Mouse (Mus musculus): ENCODE data around the gene Cpm. TPM values are rescaled to one million over a fixed set of nuclear protein-coding genes. Genes with fewer than 3 reads are reported as not detected.
"Not testable (repeated sequence)": the region's sequence is repeated elsewhere in the genome, so short reads cannot be mapped to it uniquely, and the experiment has no call there.

Gene Cpm
- polyA plus RNA-seq, 1 experiment from 2014 or later: 4.6 TPM

- peaks cover 62% of the 10 kb centered on the region for H3K36me3 ChIP-seq (ENCODE audit: control insufficient read depth, insufficient read depth)
- no peak overlapping the region for H3K27ac ChIP-seq (ENCODE audit: low read length)
- H3K4me2 ChIP-seq (ENCODE audit: low read length): no peak overlapping the region
- no peaks in the 10 kb centered on the region for H3K4me1 ChIP-seq (replicated peaks; ENCODE audit: control insufficient read depth, insufficient read depth, low read length)
- no peak overlapping the region for H3K9ac ChIP-seq (replicated peaks; ENCODE audit: low read depth, low read length)
- H3K9me3 ChIP-seq (ENCODE audit: control insufficient read depth, low read length): no peaks in the 10 kb centered on the region
- WGBS: 97% methylated on average over 10 of the region's 10 CpGs
- no peak for ATAC-seq
- H3K4me3 ChIP-seq (replicated peaks; ENCODE audit: low read length): no peak overlapping the region
- H3K27me3 ChIP-seq (replicated peaks; ENCODE audit: control insufficient read depth, insufficient read depth, low read length): no peaks in the 10 kb centered on the region
These were observed 69.2 kb downstream of the Cpm start for GRCm38 (mm10) chr10:117698313-117699138.

- no peak overlapping the region for H3K9ac ChIP-seq (replicated peaks; ENCODE audit: low read depth, low read length)
- no peaks in the 10 kb centered on the region for H3K27me3 ChIP-seq (replicated peaks; ENCODE audit: control insufficient read depth, insufficient read depth, low read length)
- H3K36me3 ChIP-seq (ENCODE audit: control insufficient read depth, insufficient read depth): peaks cover 58% of the 10 kb centered on the region
- no peak for ATAC-seq
- H3K27ac ChIP-seq (ENCODE audit: low read length): no peak overlapping the region
- no peaks in the 10 kb centered on the region for H3K9me3 ChIP-seq (ENCODE audit: control insufficient read depth, low read length)
- no peak overlapping the region for H3K4me2 ChIP-seq (ENCODE audit: low read length)
- H3K4me3 ChIP-seq (replicated peaks; ENCODE audit: low read length): no peak overlapping the region
- 96% methylated on average over 4 of the region's 4 CpGs for WGBS
- no peaks in the 10 kb centered on the region for H3K4me1 ChIP-seq (replicated peaks; ENCODE audit: control insufficient read depth, insufficient read depth, low read length)
These were observed 70.6 kb downstream of the Cpm start for GRCm38 (mm10) chr10:117699914-117700313.

GRCm38 (mm10) chr10:117700450-117700849, 71.2 kb downstream of the Cpm start:
- Histone ChIP-seq H3K36me3 (ENCODE audit: control insufficient read depth, insufficient read depth) (peaks cover 54% of the 10 kb centered on the region), H3K9me3 (ENCODE audit: control insufficient read depth, low read length) (no peaks in the 10 kb centered on the region), H3K4me2 (ENCODE audit: low read length) (no peak overlapping the region), H3K9ac (replicated peaks; ENCODE audit: low read depth, low read length) (no peak overlapping the region), H3K4me1 (replicated peaks; ENCODE audit: control insufficient read depth, insufficient read depth, low read length) (no peaks in the 10 kb centered on the region), H3K27ac (ENCODE audit: low read length) (no peak overlapping the region), H3K4me3 (replicated peaks; ENCODE audit: low read length) (no peak overlapping the region), H3K27me3 (replicated peaks; ENCODE audit: control insufficient read depth, insufficient read depth, low read length) (no peaks in the 10 kb centered on the region)
- no peak for ATAC-seq
- WGBS: 96% methylated on average over 1 of the region's 1 CpGs

GRCm38 (mm10) chr10:117701034-117701829, 71.9 kb downstream of the Cpm start:
- H3K36me3 ChIP-seq (ENCODE audit: control insufficient read depth, insufficient read depth): peaks cover 47% of the 10 kb centered on the region
- WGBS: 95% methylated on average over 6 of the region's 6 CpGs
- ATAC-seq: no peak

GRCm38 (mm10) chr10:117702024-117702833, 72.9 kb downstream of the Cpm start:
- H3K9me3 ChIP-seq (ENCODE audit: control insufficient read depth, low read length): no peaks in the 10 kb centered on the region
- peaks cover 40% of the 10 kb centered on the region for H3K36me3 ChIP-seq (ENCODE audit: control insufficient read depth, insufficient read depth)
- H3K4me3 ChIP-seq (replicated peaks; ENCODE audit: low read length): no peak overlapping the region
- no peak for ATAC-seq
- no peaks in the 10 kb centered on the region for H3K27me3 ChIP-seq (replicated peaks; ENCODE audit: control insufficient read depth, insufficient read depth, low read length)
- no peak overlapping the region for H3K9ac ChIP-seq (replicated peaks; ENCODE audit: low read depth, low read length)
- 97% methylated on average over 6 of the region's 6 CpGs for WGBS
- no peak overlapping the region for H3K27ac ChIP-seq (ENCODE audit: low read length)
- no peak overlapping the region for H3K4me2 ChIP-seq (ENCODE audit: low read length)
- no peaks in the 10 kb centered on the region; the same call in none of the 2 replicates for H3K4me1 ChIP-seq (replicated peaks; ENCODE audit: control insufficient read depth, insufficient read depth, low read length)

More at GRCm38 (mm10) chr10:117701034-117701829, 71.9 kb downstream of the Cpm start:
- H3K4me3 ChIP-seq (replicated peaks; ENCODE audit: low read length): no peak overlapping the region
- H3K9ac ChIP-seq (replicated peaks; ENCODE audit: low read depth, low read length): no peak overlapping the region
- H3K4me2 ChIP-seq (ENCODE audit: low read length): no peak overlapping the region
- H3K4me1 ChIP-seq (replicated peaks; ENCODE audit: control insufficient read depth, insufficient read depth, low read length): no peaks in the 10 kb centered on the region
- H3K9me3 ChIP-seq (ENCODE audit: control insufficient read depth, low read length): no peaks in the 10 kb centered on the region
- no peaks in the 10 kb centered on the region for H3K27me3 ChIP-seq (replicated peaks; ENCODE audit: control insufficient read depth, insufficient read depth, low read length)
- no peak overlapping the region for H3K27ac ChIP-seq (ENCODE audit: low read length)

- ATAC-seq: no peak
- no peaks in the 10 kb centered on the region; the same call in none of the 2 replicates for H3K4me1 ChIP-seq (replicated peaks; ENCODE audit: control insufficient read depth, insufficient read depth, low read length)
- no peak overlapping the region for H3K27ac ChIP-seq (ENCODE audit: low read length)
- 98% methylated on average over 3 of the region's 3 CpGs for WGBS
- no peaks in the 10 kb centered on the region for H3K27me3 ChIP-seq (replicated peaks; ENCODE audit: control insufficient read depth, insufficient read depth, low read length)
- no peak overlapping the region for H3K4me2 ChIP-seq (ENCODE audit: low read length)
- H3K9ac ChIP-seq (replicated peaks; ENCODE audit: low read depth, low read length): no peak overlapping the region
- H3K9me3 ChIP-seq (ENCODE audit: control insufficient read depth, low read length): no peaks in the 10 kb centered on the region
- peaks cover 37% of the 10 kb centered on the region for H3K36me3 ChIP-seq (ENCODE audit: control insufficient read depth, insufficient read depth)
- H3K4me3 ChIP-seq (replicated peaks; ENCODE audit: low read length): no peak overlapping the region
These were observed 74.2 kb downstream of the Cpm start for GRCm38 (mm10) chr10:117703506-117703905.

- not testable (repeated sequence) for H3K4me2 ChIP-seq (ENCODE audit: low read length); ATAC-seq; H3K4me3 ChIP-seq (replicated peaks; ENCODE audit: low read length); H3K9me3 ChIP-seq (ENCODE audit: control insufficient read depth, low read length); H3K27ac ChIP-seq (ENCODE audit: low read length); H3K9ac ChIP-seq (replicated peaks; ENCODE audit: low read depth, low read length); H3K27me3 ChIP-seq (replicated peaks; ENCODE audit: control insufficient read depth, insufficient read depth, low read length); H3K4me1 ChIP-seq (replicated peaks; ENCODE audit: control insufficient read depth, insufficient read depth, low read length)
- peaks cover 29% of the 10 kb centered on the region for H3K36me3 ChIP-seq (ENCODE audit: control insufficient read depth, insufficient read depth)
- 95% methylated on average over 6 of the region's 6 CpGs for WGBS
These were observed 75.1 kb downstream of the Cpm start for GRCm38 (mm10) chr10:117704314-117704963.

- Histone ChIP-seq H3K4me3 (replicated peaks; ENCODE audit: low read length) (no peak overlapping the region), H3K9me3 (ENCODE audit: control insufficient read depth, low read length) (no peaks in the 10 kb centered on the region), H3K27me3 (replicated peaks; ENCODE audit: control insufficient read depth, insufficient read depth, low read length) (no peaks in the 10 kb centered on the region), H3K4me1 (replicated peaks; ENCODE audit: control insufficient read depth, insufficient read depth, low read length) (peaks cover 10% of the 10 kb centered on the region), H3K4me2 (ENCODE audit: low read length) (no peak overlapping the region), H3K9ac (replicated peaks; ENCODE audit: low read depth, low read length) (no peak overlapping the region), H3K27ac (ENCODE audit: low read length) (no peak overlapping the region), H3K36me3 (ENCODE audit: control insufficient read depth, insufficient read depth) (peaks cover 24% of the 10 kb centered on the region)
- no peak for ATAC-seq
- WGBS: 88% methylated on average over 6 of the region's 6 CpGs
These were observed 75.7 kb downstream of the Cpm start for GRCm38 (mm10) chr10:117704964-117705335.
